Mouse (Mus musculus) lung, embryonic 15.5 days (tissue): ENCODE results near the gene Kcnk13. TPM values are rescaled to one million over a fixed set of nuclear protein-coding genes. Genes with fewer than 3 reads are reported as not detected.
"Not testable (repeated sequence)": the region's sequence is repeated elsewhere in the genome, so short reads cannot be mapped to it uniquely, and the experiment has no call there.

ENCODE experiments used
- ATAC-seq: fragments of 200-750 bp; cut with Nextera tagmentation; 2 replicates; pipeline ENCODE4 v1.8.0; 2017; ENCODE audit warnings: moderate number of reproducible peaks, borderline replicate concordance; ENCODE audit not compliant: low FRiP score, low TSS enrichment; ENCODE audit errors: extremely low read depth
- H3K27ac ChIP-seq: fragments of 300-500 bp; sonication (generic); 2 replicates; pipeline ENCODE4 v1.5.1; 2015; ENCODE audit warnings: moderate library complexity, mild to moderate bottlenecking, inconsistent platforms
- H3K27me3 ChIP-seq: fragments of 300-500 bp; sonication (generic); 2 replicates; pipeline ENCODE4 v1.6.1; 2015; ENCODE audit warnings: inconsistent platforms
- H3K36me3 ChIP-seq: fragments of 300-500 bp; sonication (generic); 2 replicates; pipeline ENCODE4 v1.6.1; 2015; ENCODE audit warnings: inconsistent platforms
- H3K4me1 ChIP-seq: fragments of 300-500 bp; sonication (generic); 2 replicates; pipeline ENCODE4 v1.6.1; 2015; ENCODE audit warnings: inconsistent platforms
- H3K4me2 ChIP-seq: fragments of 300-500 bp; sonication (generic); 2 replicates; pipeline ENCODE4 v1.6.1; 2015; ENCODE audit warnings: inconsistent platforms, mild to moderate bottlenecking, moderate library complexity
- H3K4me3 ChIP-seq: fragments of 300-500 bp; sonication (generic); 2 replicates; pipeline ENCODE4 v1.5.1; 2015; ENCODE audit warnings: mild to moderate bottlenecking, inconsistent platforms
- H3K9ac ChIP-seq: fragments of 300-500 bp; sonication (generic); 2 replicates; pipeline ENCODE4 v1.6.1; 2015; ENCODE audit warnings: inconsistent platforms
- H3K9me3 ChIP-seq: fragments of 300-500 bp; sonication (generic); 2 replicates; pipeline ENCODE4 v1.6.1; 2016; ENCODE audit warnings: inconsistent platforms
- WGBS: fragments of 180-500 bp; shearing (Covaris S2); methylation state at CpG from one replicate; pipeline ENCODE4 v1.1.7; 2015; 5-methylcytosine and 5-hydroxymethylcytosine counted together
- polyA plus RNA-seq: library from polyadenylated mRNA; unstranded; fragments of >200 nt; fragmentation: Nextera tagmentation; extraction: Ambion mirVana; gene quantifications from 2 replicates; pipeline ENCODE4 v1.2.1, GENCODE M21; 2015

Kcnk13 gene
- polyA plus RNA-seq, 1 experiment from 2014 or later: 3.9 TPM

- H3K27me3 ChIP-seq: peaks cover 73% of the 10 kb centered on the region
- H3K27ac ChIP-seq: no peak overlapping the region
- H3K4me3 ChIP-seq: peak overlapping the region; percentile 57
- H3K4me2 ChIP-seq: peak overlapping the region; percentile 95
- no peaks in the 10 kb centered on the region for H3K9me3 ChIP-seq
- no peaks in the 10 kb centered on the region for H3K36me3 ChIP-seq
- ATAC-seq: peak; percentile 11; the same call in 1 of the 2 replicates
- peaks cover 27% of the 10 kb centered on the region for H3K4me1 ChIP-seq
- H3K9ac ChIP-seq: peak overlapping the region; percentile 48
- 9% methylated on average over 25 of the region's 25 CpGs for WGBS
Measured at GRCm38 (mm10) chr12:99966116-99966770, 1.9 kb downstream of the Kcnk13 start.

GRCm38 (mm10) chr12:99966881-99967363 is 2.6 kb downstream of the Kcnk13 start:
- Histone ChIP-seq H3K4me1 (peaks cover 27% of the 10 kb centered on the region), H3K9me3 (no peaks in the 10 kb centered on the region), H3K27ac (no peak overlapping the region), H3K9ac (no peak overlapping the region), H3K4me2 (peak overlapping the region; percentile 95), H3K27me3 (peaks cover 74% of the 10 kb centered on the region), H3K4me3 (peak overlapping the region; percentile 57), H3K36me3 (no peaks in the 10 kb centered on the region)
- no peak for ATAC-seq
- whole genome bisulfite sequencing: 11% methylated on average over 12 of the region's 12 CpGs

GRCm38 (mm10) chr12:99969906-99970305 is 5.6 kb downstream of the Kcnk13 start:
- 58% methylated on average over 4 of the region's 4 CpGs for WGBS
- Histone ChIP-seq H3K4me1 (peaks cover 18% of the 10 kb centered on the region), H3K9me3 (no peaks in the 10 kb centered on the region), H3K9ac (no peak overlapping the region), H3K4me2 (no peak overlapping the region), H3K27ac (no peak overlapping the region), H3K4me3 (no peak overlapping the region), H3K27me3 (peaks cover 54% of the 10 kb centered on the region), H3K36me3 (no peaks in the 10 kb centered on the region)
- ATAC-seq: no peak

GRCm38 (mm10) chr12:99971205-99971894 is 7.1 kb downstream of the Kcnk13 start:
- not testable (repeated sequence) for ATAC-seq
- peaks cover 40% of the 10 kb centered on the region for H3K27me3 ChIP-seq
- 62% methylated on average over 7 of the region's 7 CpGs for WGBS

GRCm38 (mm10) chr12:99972825-99973224 is 8.5 kb downstream of the Kcnk13 start:
- no peak overlapping the region for H3K4me3 ChIP-seq
- H3K36me3 ChIP-seq: no peaks in the 10 kb centered on the region
- peaks cover 25% of the 10 kb centered on the region for H3K27me3 ChIP-seq
- H3K27ac ChIP-seq: no peak overlapping the region
- ATAC-seq: no peak
- H3K9me3 ChIP-seq: no peaks in the 10 kb centered on the region
- no peaks in the 10 kb centered on the region for H3K4me1 ChIP-seq
- H3K4me2 ChIP-seq: no peak overlapping the region
- WGBS: 52% methylated on average over 7 of the region's 7 CpGs
- H3K9ac ChIP-seq: no peak overlapping the region

More at GRCm38 (mm10) chr12:99971205-99971894, 7.1 kb downstream of the Kcnk13 start:
- H3K4me1 ChIP-seq, H3K4me3 ChIP-seq, H3K9me3 ChIP-seq, H3K36me3 ChIP-seq, H3K4me2 ChIP-seq, H3K9ac ChIP-seq, H3K27ac ChIP-seq: not testable (repeated sequence)

- Histone ChIP-seq H3K36me3 (no peaks in the 10 kb centered on the region), H3K9me3 (no peaks in the 10 kb centered on the region), H3K4me1 (no peaks in the 10 kb centered on the region), H3K4me3 (no peak overlapping the region), H3K9ac (no peak overlapping the region), H3K27ac (no peak overlapping the region), H3K4me2 (no peak overlapping the region), H3K27me3 (peaks cover 16% of the 10 kb centered on the region)
- no peak for ATAC-seq
- WGBS: 74% methylated on average over 1 of the region's 1 CpGs
Measured at GRCm38 (mm10) chr12:99973659-99974058, 9.4 kb downstream of the Kcnk13 start.

- Histone ChIP-seq H3K27me3 (no peaks in the 10 kb centered on the region), H3K4me3 (no peak overlapping the region), H3K9me3 (no peaks in the 10 kb centered on the region), H3K36me3 (no peaks in the 10 kb centered on the region), H3K4me2 (no peak overlapping the region), H3K9ac (no peak overlapping the region), H3K27ac (no peak overlapping the region), H3K4me1 (no peaks in the 10 kb centered on the region)
- ATAC-seq: no peak
- 73% methylated on average over 4 of the region's 4 CpGs for WGBS
Measured at GRCm38 (mm10) chr12:99979541-99979940, 15.2 kb downstream of the Kcnk13 start.

GRCm38 (mm10) chr12:99986797-99987196 is 22.5 kb downstream of the Kcnk13 start:
- Histone ChIP-seq H3K4me2 (no peak overlapping the region), H3K4me1 (no peaks in the 10 kb centered on the region), H3K9ac (no peak overlapping the region), H3K27me3 (no peaks in the 10 kb centered on the region), H3K36me3 (no peaks in the 10 kb centered on the region), H3K9me3 (no peaks in the 10 kb centered on the region), H3K4me3 (no peak overlapping the region), H3K27ac (no peak overlapping the region)
- ATAC-seq: no peak
- 88% methylated on average over 5 of the region's 5 CpGs for WGBS

- WGBS: 55% methylated on average over 2 of the region's 2 CpGs
- no peak overlapping the region for H3K27ac ChIP-seq
Measured at GRCm38 (mm10) chr12:99988144-99988543, 23.8 kb downstream of the Kcnk13 start.

GRCm38 (mm10) chr12:99992362-99992862 is 28.1 kb downstream of the Kcnk13 start:
- Histone ChIP-seq H3K27me3 (no peaks in the 10 kb centered on the region), H3K27ac (no peak overlapping the region), H3K4me2 (no peak overlapping the region), H3K4me3 (no peak overlapping the region), H3K9ac (no peak overlapping the region), H3K9me3 (no peaks in the 10 kb centered on the region), H3K4me1 (no peaks in the 10 kb centered on the region), H3K36me3 (no peaks in the 10 kb centered on the region)
- WGBS: 84% methylated on average over 11 of the region's 11 CpGs
- no peak for ATAC-seq

More at GRCm38 (mm10) chr12:99988144-99988543, 23.8 kb downstream of the Kcnk13 start:
- no peak for ATAC-seq
- Histone ChIP-seq H3K4me1 (no peaks in the 10 kb centered on the region), H3K9ac (no peak overlapping the region), H3K4me3 (no peak overlapping the region), H3K4me2 (no peak overlapping the region), H3K36me3 (no peaks in the 10 kb centered on the region), H3K27me3 (no peaks in the 10 kb centered on the region), H3K9me3 (no peaks in the 10 kb centered on the region)

- Histone ChIP-seq H3K4me1 (no peaks in the 10 kb centered on the region), H3K36me3 (no peaks in the 10 kb centered on the region), H3K27me3 (no peaks in the 10 kb centered on the region), H3K27ac (no peak overlapping the region), H3K4me3 (no peak overlapping the region), H3K4me2 (no peak overlapping the region), H3K9me3 (no peaks in the 10 kb centered on the region), H3K9ac (no peak overlapping the region)
- ATAC-seq: no peak
- 77% methylated on average over 10 of the region's 10 CpGs for WGBS
Measured at GRCm38 (mm10) chr12:99993146-99993890, 29.0 kb downstream of the Kcnk13 start.
